Mouse (Mus musculus): ENCODE data around the gene Bag6. TPM values are rescaled to one million over a fixed set of nuclear protein-coding genes. Genes with fewer than 3 reads are reported as not detected.

The Bag6 gene
- polyA plus RNA-seq, 1 experiment, result 378 TPM

DNA sequence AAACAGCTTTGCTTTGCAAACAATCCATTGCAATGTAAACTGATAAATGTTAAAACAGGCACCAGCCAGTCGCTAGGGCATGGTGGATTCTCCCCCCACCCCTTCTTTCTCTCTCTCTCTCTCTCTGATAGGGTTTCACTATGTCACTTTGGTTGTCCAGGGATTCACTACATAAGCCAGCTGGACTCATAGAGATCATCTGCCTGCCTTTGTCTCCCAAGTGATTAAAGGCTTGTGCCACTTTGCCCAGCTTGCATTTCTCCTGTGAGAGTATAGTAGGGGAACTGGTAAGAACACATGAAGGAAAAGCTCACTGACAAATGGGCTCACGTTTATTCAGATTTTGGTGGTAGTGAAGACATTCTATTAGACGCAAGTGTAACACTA is 2.8 kb upstream of the Bag6 start:
- TF ChIP-seq POLR2A (IDR thresholded peaks at IDR 0.05; ENCODE audit: borderline replicate concordance, extremely low read depth, insufficient read depth, insufficient read length, poor library complexity, severe bottlenecking) (no peak), CTCF (IDR thresholded peaks at IDR 0.05; ENCODE audit: borderline replicate concordance, extremely low read depth, insufficient read depth, insufficient read length) (no peak)

DNA sequence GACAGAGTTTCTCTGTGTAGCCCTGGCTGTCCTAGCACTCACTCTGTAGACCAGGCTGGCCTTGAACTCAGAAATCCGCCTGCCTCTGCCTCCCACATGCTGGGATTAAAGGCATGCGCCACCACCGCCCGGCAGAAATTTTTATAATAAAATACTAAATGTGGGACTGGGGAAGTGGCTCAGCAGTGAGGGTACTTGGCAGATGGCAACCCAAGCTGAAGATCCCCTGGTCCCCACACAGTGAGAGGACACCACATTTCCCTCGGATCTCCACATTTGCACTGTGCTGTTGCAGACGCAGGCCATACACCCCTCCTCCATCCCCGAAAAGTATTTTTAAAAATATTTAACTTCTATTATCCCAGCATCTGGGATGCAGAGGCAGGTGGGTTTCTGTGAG is 1.5 kb upstream of the Bag6 start:
- TF ChIP-seq CTCF (IDR thresholded peaks at IDR 0.05; ENCODE audit: borderline replicate concordance, extremely low read depth, insufficient read depth, insufficient read length), result no peak
- no peak for TF ChIP-seq POLR2A (IDR thresholded peaks at IDR 0.05; ENCODE audit: borderline replicate concordance, extremely low read depth, insufficient read depth, insufficient read length, poor library complexity, severe bottlenecking)
- DNase-seq (ENCODE audit: low read depth), result no peak

More for the DNA sequence above, 2.8 kb upstream of the Bag6 start:
- no peak for DNase-seq (ENCODE audit: low read depth)

DNA sequence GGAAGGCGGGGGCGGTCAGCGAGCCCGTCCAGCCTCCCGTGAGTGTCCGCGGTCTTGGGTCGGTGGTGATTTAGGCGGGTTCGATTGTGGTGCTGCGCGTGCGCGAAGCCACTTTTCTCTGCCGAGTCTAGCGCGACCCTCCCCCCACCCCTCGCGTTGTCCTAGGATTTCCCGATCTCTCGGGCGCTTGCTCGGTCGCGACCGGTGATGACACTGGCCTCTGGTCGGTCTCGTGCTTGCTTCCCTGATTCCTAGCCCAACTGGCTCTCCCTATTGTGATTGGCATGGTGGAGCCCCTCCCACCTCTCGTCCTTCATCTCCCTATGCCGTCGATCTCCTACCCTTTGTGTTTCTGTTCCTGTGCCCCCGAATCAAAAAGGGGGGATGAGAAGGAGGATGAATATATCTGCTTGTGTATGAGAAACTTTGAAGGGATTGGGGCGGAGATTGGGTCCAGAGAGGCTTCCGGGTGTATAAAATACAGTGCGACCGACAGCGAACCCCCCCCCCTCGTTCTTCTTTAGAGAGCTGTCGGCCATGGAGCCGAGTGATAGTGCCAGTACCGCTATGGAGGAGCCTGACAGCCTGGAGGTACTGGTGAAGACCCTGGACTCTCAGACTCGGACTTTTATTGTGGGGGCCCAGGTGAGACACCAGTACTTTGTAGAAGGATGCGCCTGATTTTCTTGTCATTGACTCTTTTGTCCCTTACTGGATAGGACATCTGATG is 778 bp downstream of the Bag6 start:
- no peak for DNase-seq (ENCODE audit: low read depth)
- TF ChIP-seq CTCF (IDR thresholded peaks at IDR 0.05; ENCODE audit: borderline replicate concordance, extremely low read depth, insufficient read depth, insufficient read length), result no peak
- no peak for TF ChIP-seq POLR2A (IDR thresholded peaks at IDR 0.05; ENCODE audit: borderline replicate concordance, extremely low read depth, insufficient read depth, insufficient read length, poor library complexity, severe bottlenecking)

DNA sequence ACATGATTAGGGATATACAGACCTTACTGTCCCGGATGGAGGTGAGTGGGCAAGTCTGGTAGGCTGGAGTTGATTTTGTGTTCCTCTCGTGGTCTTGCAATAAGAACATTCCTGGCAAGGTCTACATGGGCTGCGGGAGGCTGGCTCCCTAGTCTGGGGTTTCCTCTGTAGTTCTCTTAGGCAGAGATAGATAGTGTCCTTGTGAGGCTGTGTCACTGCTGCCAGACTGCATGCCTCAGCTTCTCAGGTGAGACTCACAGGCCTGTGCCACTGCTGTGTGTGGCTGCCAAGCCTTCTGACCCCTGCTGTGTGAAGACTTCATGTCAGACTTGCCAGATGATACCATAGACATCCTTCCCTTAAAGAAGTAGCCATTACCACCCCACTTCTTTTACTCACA is 4.3 kb downstream of the Bag6 start:
- no peak for DNase-seq (ENCODE audit: low read depth)
- no peak for TF ChIP-seq POLR2A (IDR thresholded peaks at IDR 0.05; ENCODE audit: borderline replicate concordance, extremely low read depth, insufficient read depth, insufficient read length, poor library complexity, severe bottlenecking)
- no peak for TF ChIP-seq CTCF (IDR thresholded peaks at IDR 0.05; ENCODE audit: borderline replicate concordance, extremely low read depth, insufficient read depth, insufficient read length)

DNA sequence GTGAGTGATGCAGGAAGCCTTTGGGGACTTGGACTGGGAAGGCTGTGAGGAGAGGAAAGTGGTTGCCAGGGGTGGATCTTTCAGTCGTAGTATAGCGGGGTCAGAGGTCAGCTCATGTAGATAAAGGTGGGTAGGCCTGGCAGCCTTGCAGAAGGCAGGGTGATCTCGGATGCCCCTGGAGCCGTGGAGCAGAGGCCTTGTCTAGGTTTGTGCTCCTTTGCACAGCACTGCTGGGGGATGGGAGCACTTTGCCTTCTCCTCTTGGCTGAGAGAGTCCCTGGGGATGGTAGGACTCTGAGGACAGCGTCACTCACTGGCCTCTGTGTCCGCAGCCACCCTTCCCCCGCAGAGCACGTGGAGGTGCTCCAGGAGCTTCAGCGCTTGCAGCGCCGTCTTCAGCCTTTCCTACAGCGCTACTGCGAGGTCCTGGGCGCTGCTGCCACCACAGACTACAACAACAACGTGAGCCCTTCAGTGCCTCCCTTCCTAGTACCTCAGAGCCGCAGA is 5.6 kb downstream of the Bag6 start:
- DNase-seq (ENCODE audit: low read depth), result no peak
- no peak for TF ChIP-seq CTCF (IDR thresholded peaks at IDR 0.05; ENCODE audit: borderline replicate concordance, extremely low read depth, insufficient read depth, insufficient read length)
- TF ChIP-seq POLR2A (IDR thresholded peaks at IDR 0.05; ENCODE audit: borderline replicate concordance, extremely low read depth, insufficient read depth, insufficient read length, poor library complexity, severe bottlenecking), result no peak

DNA sequence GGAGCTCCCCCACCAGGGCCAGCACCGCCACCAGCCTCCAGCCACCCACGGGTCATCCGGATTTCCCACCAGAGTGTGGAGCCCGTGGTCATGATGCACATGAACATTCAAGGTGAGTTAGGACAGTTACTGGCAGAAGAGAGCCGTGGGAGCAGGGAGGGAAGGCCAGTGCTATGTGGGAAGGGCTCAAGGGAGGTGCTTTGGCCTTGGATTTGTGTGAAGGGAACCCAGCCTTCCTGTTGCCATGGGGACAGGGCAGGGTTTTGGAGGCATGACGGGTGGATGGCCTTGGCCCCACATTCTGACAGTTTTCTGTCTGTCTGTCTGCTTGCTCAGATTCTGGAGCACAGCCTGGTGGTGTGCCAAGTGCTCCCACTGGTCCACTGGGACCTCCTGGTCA is 7.0 kb downstream of the Bag6 start:
- no peak for DNase-seq (ENCODE audit: low read depth)
- no peak for TF ChIP-seq POLR2A (IDR thresholded peaks at IDR 0.05; ENCODE audit: borderline replicate concordance, extremely low read depth, insufficient read depth, insufficient read length, poor library complexity, severe bottlenecking)
- no peak for TF ChIP-seq CTCF (IDR thresholded peaks at IDR 0.05; ENCODE audit: borderline replicate concordance, extremely low read depth, insufficient read depth, insufficient read length)

DNA sequence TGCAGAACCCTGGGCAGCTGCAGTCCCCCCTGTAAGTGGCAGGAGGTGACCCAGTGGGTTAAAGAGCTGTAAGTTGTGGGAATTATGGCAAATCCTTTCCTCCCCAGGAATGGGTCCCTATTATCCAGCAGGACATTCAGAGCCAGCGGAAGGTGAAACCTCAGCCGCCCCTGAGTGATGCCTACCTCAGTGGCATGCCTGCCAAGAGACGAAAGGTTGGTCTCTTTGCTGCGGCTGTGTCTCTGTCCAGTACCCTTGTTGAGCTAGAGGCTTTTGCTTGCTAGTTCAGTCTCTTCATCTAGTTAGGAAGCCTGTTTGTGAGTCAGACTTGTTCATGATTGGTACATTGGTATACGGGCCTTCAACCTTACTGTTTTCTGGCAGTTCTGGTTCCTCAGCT is 11.2 kb downstream of the Bag6 start:
- TF ChIP-seq CTCF (IDR thresholded peaks at IDR 0.05; ENCODE audit: borderline replicate concordance, extremely low read depth, insufficient read depth, insufficient read length), result no peak
- no peak for TF ChIP-seq POLR2A (IDR thresholded peaks at IDR 0.05; ENCODE audit: borderline replicate concordance, extremely low read depth, insufficient read depth, insufficient read length, poor library complexity, severe bottlenecking)
- no peak for DNase-seq (ENCODE audit: low read depth)

DNA sequence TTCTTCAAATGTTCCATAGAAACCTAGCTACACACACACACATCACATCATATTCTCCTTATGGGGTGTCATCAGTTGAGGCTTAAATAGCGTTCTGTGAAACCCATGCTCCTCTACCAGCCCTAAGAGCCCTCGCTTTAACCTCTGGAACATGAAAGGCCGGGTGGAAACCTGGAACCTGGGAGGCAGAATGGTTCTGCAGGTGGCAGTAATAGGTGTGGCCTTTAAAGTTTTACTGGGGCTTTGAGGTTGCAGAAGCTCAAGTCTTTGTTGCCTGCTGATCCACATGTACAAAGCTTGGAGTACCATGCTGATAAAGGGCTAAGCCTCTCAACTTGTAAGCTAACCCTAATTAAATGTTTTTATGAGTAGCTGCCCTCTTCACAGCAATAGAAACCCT is 12.4 kb downstream of the Bag6 start:
- no peak for TF ChIP-seq POLR2A (IDR thresholded peaks at IDR 0.05; ENCODE audit: borderline replicate concordance, extremely low read depth, insufficient read depth, insufficient read length, poor library complexity, severe bottlenecking)
- no peak for TF ChIP-seq CTCF (IDR thresholded peaks at IDR 0.05; ENCODE audit: borderline replicate concordance, extremely low read depth, insufficient read depth, insufficient read length)
- DNase-seq (ENCODE audit: low read depth), result peak; percentile 19

DNA sequence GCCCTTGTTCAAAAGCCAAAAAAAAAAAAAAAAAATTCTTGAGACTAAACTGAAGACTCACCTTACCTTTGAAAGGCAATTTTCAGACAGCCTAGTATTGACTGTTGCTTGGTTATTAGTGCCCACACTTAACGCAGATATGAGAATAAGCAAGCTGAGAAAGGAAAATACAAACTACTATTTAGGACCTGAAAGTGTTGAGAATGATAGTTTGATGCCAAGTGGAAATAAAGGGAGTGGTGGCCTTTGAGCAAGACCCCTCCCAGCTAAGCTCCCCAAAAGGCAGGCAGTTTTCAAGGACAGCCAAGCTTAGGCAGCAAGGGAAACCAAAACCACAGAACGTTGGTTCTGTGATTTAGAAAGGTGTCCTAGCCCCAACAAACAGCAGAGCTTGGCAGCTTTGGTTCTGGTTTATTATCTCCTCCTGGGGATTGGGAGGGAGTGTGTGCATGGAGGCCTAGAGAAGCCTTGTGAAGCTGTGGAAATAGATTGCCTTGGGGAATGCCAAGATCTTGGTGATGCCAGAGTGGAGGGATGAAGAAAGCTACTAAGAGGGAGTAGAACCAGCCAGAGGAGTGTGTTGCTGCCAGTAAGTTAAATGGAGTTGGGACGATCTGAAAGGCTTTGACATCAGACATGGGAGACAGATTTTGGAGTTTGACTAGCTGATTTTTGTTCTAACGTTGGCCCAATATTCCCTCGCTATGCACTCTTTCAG is 13.1 kb downstream of the Bag6 start:
- TF ChIP-seq POLR2A (IDR thresholded peaks at IDR 0.05; ENCODE audit: borderline replicate concordance, extremely low read depth, insufficient read depth, insufficient read length, poor library complexity, severe bottlenecking), result no peak
- TF ChIP-seq CTCF (IDR thresholded peaks at IDR 0.05; ENCODE audit: borderline replicate concordance, extremely low read depth, insufficient read depth, insufficient read length), result no peak
- peak; percentile 20 for DNase-seq (ENCODE audit: low read depth)

DNA sequence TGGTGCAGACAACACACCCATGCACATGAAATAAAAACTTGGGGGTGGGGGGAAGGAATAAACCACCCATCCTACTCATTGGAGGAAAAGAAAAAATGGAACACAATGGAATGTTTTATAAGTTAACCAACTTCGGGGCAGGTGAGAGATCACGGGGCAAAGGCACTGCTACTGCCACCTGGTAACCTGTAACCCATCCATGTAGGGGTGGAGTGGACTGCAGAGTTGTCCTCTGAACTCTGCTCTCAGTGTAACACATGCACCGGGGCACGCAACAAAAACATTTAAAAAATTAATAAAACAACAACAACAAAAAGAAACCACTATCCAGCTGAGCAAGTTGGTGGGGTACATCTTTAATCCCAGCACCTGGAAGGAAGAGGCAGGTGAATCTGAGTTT is 17.1 kb downstream of the Bag6 start:
- no peak for TF ChIP-seq POLR2A (IDR thresholded peaks at IDR 0.05; ENCODE audit: borderline replicate concordance, extremely low read depth, insufficient read depth, insufficient read length, poor library complexity, severe bottlenecking)
- no peak for DNase-seq (ENCODE audit: low read depth)

DNA sequence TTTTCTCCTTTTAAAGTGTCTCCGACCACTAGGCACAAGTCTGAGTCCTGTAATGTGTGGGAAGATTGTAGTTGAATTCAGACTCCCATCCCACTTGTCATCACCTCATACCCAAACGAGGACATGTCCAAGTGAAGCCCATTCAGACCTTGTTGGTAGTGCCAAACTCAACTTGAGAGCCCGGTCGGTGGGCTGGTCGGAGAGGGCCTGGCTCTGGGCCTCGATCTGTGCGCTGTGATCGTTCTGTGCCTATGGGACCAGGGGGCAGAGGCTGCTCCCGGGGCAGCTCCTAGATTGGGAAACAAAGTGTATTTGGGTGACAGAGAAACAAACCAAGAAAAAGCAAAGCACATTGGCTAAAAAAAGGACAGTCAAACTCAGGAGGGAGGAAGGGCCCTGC is 18.1 kb downstream of the Bag6 start:
- no peak for DNase-seq (ENCODE audit: low read depth)
- TF ChIP-seq POLR2A (IDR thresholded peaks at IDR 0.05; ENCODE audit: borderline replicate concordance, extremely low read depth, insufficient read depth, insufficient read length, poor library complexity, severe bottlenecking) (no peak), CTCF (IDR thresholded peaks at IDR 0.05; ENCODE audit: borderline replicate concordance, extremely low read depth, insufficient read depth, insufficient read length) (no peak)

DNA sequence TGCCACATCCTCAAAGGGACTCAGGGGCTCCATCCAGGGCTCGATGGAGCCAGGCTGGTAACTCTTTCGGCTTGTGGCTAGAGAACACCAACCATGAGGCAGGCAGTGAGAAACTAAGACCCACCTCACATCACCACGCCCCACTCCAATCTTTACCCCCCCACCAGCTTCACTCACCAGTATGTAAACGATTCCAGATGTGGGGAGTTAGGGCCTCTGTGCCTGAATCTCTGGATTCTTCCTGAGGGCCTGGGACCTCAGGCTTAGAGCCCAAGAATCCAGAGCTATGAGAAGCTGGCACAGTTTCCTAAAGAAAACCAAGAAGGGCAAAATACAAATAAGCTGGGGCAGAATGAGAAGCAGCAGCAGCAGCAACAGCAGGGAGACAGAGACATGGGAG is 19.0 kb downstream of the Bag6 start:
- DNase-seq (ENCODE audit: low read depth), result no peak
- TF ChIP-seq POLR2A (IDR thresholded peaks at IDR 0.05; ENCODE audit: borderline replicate concordance, extremely low read depth, insufficient read depth, insufficient read length, poor library complexity, severe bottlenecking) (no peak), CTCF (IDR thresholded peaks at IDR 0.05; ENCODE audit: borderline replicate concordance, extremely low read depth, insufficient read depth, insufficient read length) (no peak)
